Mouse (Mus musculus): Measurements from ENCODE around the gene Ptch1. TPM values are rescaled to one million over a fixed set of nuclear protein-coding genes. Genes with fewer than 3 reads are reported as not detected.

Gene Ptch1
- polyA plus RNA-seq, 1 experiment from 2014 or later, result 26.0 TPM

DNA sequence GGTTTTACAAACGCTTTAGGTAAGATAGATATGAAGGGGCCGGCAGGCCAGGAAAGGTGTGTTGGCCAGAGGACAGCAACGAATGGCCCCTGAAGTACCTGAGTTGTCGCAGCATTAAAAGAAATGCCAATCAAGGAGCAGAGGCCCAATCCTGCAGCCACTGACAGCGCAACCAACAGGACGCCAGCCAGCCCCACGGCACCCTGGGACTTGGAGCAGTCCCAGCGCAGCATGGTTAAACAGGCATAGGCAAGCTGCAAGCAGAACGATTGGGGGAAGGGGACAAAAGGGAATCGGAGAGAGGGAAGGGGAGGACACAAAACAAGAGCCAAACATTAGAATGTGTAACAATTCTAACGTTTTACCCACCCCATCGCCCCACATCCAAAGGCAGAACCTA lies 32.8 kb downstream of the Ptch1 start:
- H3K27me3 ChIP-seq (ENCODE audit: control insufficient read depth, insufficient read depth, low read length), result no peaks in the 10 kb centered on the region
- ATAC-seq (replicated peaks; ENCODE audit: low FRiP score) (no peak), DNase-seq (ENCODE audit: low spot score) (no peak)
- no peaks in the 10 kb centered on the region for H3K9me3 ChIP-seq (ENCODE audit: control insufficient read depth, low read length)
- H3K4me2 ChIP-seq (ENCODE audit: low read depth, low read length, severe bottlenecking), result no peak overlapping the region
- 89% methylated on average over 12 of the region's 12 CpGs for WGBS
- H3K4me3 ChIP-seq (ENCODE audit: low read depth, low read length), result no peak overlapping the region
- no peak overlapping the region for H3K27ac ChIP-seq (ENCODE audit: low read depth, low read length)
- H3K9ac ChIP-seq (ENCODE audit: low read length), result no peak overlapping the region
- H3K4me1 ChIP-seq (replicated peaks; ENCODE audit: control insufficient read depth, insufficient read depth, low read length), result peaks cover 20% of the 10 kb centered on the region
- peaks cover 22% of the 10 kb centered on the region for H3K36me3 ChIP-seq (ENCODE audit: control insufficient read depth, insufficient read depth, low read length)

DNA sequence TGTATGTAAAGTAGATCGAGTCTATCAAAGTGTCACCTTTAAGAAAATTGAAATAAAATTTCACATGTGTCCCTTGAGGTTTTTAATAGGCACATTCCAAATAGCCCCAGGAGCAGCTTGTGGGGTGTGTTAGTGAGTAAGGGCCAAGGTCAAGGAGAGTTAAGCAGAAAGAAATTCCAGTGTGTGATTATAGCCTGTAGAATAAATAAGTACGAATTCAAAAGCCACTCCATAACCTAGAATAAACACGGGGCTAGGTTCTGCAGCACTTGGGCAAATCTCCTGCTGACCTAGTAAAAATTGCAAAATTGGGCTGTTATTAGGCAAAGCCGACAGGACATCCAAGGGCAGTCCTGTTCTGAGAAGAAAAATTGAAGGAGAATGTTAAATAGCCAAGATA lies 38.4 kb downstream of the Ptch1 start:
- no peak for DNase-seq (ENCODE audit: low spot score)
- 91% methylated on average over 4 of the region's 4 CpGs for WGBS

DNA sequence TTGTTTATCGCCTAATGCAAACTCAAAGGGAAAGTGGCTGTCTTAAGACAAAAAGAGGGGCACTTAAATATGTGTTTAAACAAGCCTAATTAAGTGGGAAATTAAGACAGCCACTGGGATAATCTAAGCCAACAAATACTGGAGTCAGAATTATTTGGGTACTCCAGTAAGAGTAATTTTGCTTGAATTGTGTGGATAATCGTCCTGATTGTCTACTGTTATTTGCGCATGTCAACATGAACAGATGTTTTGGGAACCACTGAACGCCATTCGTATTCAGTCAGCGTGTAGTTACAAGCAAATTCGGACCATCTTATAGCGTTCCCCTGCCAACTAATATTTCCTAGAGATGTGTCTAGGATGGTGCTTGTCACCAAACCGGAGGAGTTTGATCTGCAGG lies 42.5 kb downstream of the Ptch1 start:
- no peak overlapping the region for H3K27ac ChIP-seq (ENCODE audit: low read depth, low read length)
- H3K4me1 ChIP-seq (replicated peaks; ENCODE audit: control insufficient read depth, insufficient read depth, low read length), result peaks cover 22% of the 10 kb centered on the region
- peaks cover 22% of the 10 kb centered on the region for H3K36me3 ChIP-seq (ENCODE audit: control insufficient read depth, insufficient read depth, low read length)
- 81% methylated on average over 9 of the region's 9 CpGs for WGBS
- no peak overlapping the region for H3K4me3 ChIP-seq (ENCODE audit: low read depth, low read length)
- DNase-seq (ENCODE audit: low spot score) (no peak), ATAC-seq (replicated peaks; ENCODE audit: low FRiP score) (no peak)
- no peaks in the 10 kb centered on the region; the same call in 1 of the 2 replicates for H3K27me3 ChIP-seq (ENCODE audit: control insufficient read depth, insufficient read depth, low read length)
- H3K9me3 ChIP-seq (ENCODE audit: control insufficient read depth, low read length), result no peaks in the 10 kb centered on the region
- H3K9ac ChIP-seq (ENCODE audit: low read length), result no peak overlapping the region
- no peak overlapping the region for H3K4me2 ChIP-seq (ENCODE audit: low read depth, low read length, severe bottlenecking)

More for the DNA sequence above, 38.4 kb downstream of the Ptch1 start:
- peaks cover 4% of the 10 kb centered on the region; the same call in 1 of the 2 replicates for H3K4me1 ChIP-seq (replicated peaks; ENCODE audit: control insufficient read depth, insufficient read depth, low read length)
- no peak overlapping the region for H3K27ac ChIP-seq (ENCODE audit: low read depth, low read length)
- H3K4me3 ChIP-seq (ENCODE audit: low read depth, low read length), result no peak overlapping the region
- ATAC-seq (replicated peaks; ENCODE audit: low FRiP score), result no peak
- H3K9me3 ChIP-seq (ENCODE audit: control insufficient read depth, low read length), result no peaks in the 10 kb centered on the region
- no peaks in the 10 kb centered on the region for H3K27me3 ChIP-seq (ENCODE audit: control insufficient read depth, insufficient read depth, low read length)
- no peak overlapping the region for H3K9ac ChIP-seq (ENCODE audit: low read length)
- peaks cover 33% of the 10 kb centered on the region for H3K36me3 ChIP-seq (ENCODE audit: control insufficient read depth, insufficient read depth, low read length)
- no peak overlapping the region for H3K4me2 ChIP-seq (ENCODE audit: low read depth, low read length, severe bottlenecking)

DNA sequence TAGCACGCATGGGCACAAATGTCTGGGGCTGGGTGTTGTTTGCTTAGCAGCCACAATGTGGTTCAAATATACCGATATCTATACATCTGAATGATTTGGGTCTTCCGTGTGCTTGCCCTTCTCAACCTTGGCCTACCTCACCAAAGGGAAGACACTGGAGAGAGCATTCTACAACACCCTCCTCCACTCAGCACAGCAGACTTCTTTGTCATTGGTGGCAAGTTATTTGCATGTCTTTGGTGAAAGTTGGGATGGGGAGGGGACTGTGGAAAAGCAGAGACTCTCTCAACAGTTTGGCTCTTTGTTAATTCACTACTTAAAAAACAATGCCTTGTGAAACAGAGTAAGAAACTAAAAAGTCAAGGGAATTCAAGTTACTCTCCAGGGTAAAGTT lies 43.0 kb downstream of the Ptch1 start:
- 33% methylated on average over 3 of the region's 3 CpGs for WGBS
- Histone ChIP-seq H3K4me1 (replicated peaks; ENCODE audit: control insufficient read depth, insufficient read depth, low read length) (peaks cover 24% of the 10 kb centered on the region), H3K27ac (ENCODE audit: low read depth, low read length) (no peak overlapping the region), H3K9ac (ENCODE audit: low read length) (no peak overlapping the region), H3K36me3 (ENCODE audit: control insufficient read depth, insufficient read depth, low read length) (peaks cover 22% of the 10 kb centered on the region), H3K9me3 (ENCODE audit: control insufficient read depth, low read length) (no peaks in the 10 kb centered on the region), H3K4me2 (ENCODE audit: low read depth, low read length, severe bottlenecking) (no peak overlapping the region), H3K4me3 (ENCODE audit: low read depth, low read length) (no peak overlapping the region), H3K27me3 (ENCODE audit: control insufficient read depth, insufficient read depth, low read length) (no peaks in the 10 kb centered on the region; the same call in 1 of the 2 replicates)
- DNase-seq (ENCODE audit: low spot score) (no peak), ATAC-seq (replicated peaks; ENCODE audit: low FRiP score) (0 out of 2 replicates have a peak, but pooled peaks have one; percentile 8)

DNA sequence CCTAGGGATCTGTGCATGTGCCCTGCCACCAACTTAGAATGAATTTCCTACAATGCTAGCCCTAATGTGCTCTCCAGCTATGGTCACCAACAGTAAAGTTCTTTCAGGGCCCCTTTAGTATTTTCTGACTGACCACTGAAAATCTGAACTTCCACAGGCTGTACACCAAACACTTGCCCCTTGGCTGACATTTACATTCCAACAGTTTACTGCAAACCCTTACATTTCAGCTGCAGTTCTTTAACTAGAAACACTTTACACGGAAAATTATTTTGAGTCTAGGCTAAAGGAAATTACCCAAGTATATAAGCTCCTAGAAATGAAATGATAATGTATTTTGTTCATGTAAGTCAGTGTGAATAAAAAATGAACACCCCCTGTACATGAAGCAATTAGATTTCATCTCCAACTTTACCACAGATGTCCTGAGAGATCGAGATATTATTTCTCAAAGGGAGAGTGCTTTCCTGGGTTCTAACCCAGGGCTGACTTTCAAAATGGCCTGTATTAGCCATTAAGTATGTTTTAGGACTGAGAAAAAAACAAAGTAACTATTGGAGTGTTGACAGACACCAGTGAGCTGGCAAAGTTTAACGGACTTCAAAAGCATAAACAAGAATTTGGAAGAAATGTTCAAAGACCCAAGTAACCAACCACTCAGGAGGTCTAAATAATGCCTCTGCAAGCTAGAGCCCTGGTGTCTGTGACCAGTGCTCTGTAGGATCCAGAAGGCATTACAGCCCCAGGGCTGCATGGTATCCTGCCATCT lies 43.6 kb downstream of the Ptch1 start:
- WGBS, result 56% methylated on average over 3 of the region's 3 CpGs
- 0 out of 2 replicates have a peak, but pooled peaks have one; percentile 20 for ATAC-seq (replicated peaks; ENCODE audit: low FRiP score)

DNA sequence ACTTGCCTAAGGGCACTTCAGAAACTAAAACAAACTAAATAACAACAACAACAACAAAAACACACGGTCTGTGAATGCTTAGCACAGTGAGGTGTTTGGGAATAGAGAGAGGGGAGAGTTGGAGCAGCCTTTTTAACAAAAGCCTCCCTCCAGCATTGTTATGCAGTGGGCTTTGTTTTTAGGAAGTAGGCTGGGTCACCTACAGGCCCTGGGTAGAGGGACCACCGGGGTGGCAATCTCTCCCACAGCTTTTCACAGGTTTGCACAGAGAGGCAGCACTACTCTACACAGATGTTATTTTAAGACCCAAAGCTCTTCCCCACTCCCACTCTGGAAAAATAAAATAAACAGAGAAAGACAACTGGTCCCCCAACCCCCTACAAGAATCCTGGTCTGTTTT lies 44.5 kb downstream of the Ptch1 start:
- ATAC-seq (replicated peaks; ENCODE audit: low FRiP score), result peak; percentile 18; the same call in 1 of the 2 replicates
- Histone ChIP-seq H3K9ac (ENCODE audit: low read length) (no peak overlapping the region), H3K4me1 (replicated peaks; ENCODE audit: control insufficient read depth, insufficient read depth, low read length) (peaks cover 29% of the 10 kb centered on the region)

More for the DNA sequence above, 43.6 kb downstream of the Ptch1 start:
- DNase-seq (ENCODE audit: low spot score), result no peak
- Histone ChIP-seq H3K4me3 (ENCODE audit: low read depth, low read length) (no peak overlapping the region), H3K9ac (ENCODE audit: low read length) (no peak overlapping the region), H3K4me2 (ENCODE audit: low read depth, low read length, severe bottlenecking) (no peak overlapping the region), H3K4me1 (replicated peaks; ENCODE audit: control insufficient read depth, insufficient read depth, low read length) (peaks cover 29% of the 10 kb centered on the region), H3K27ac (ENCODE audit: low read depth, low read length) (no peak overlapping the region), H3K9me3 (ENCODE audit: control insufficient read depth, low read length) (no peaks in the 10 kb centered on the region), H3K36me3 (ENCODE audit: control insufficient read depth, insufficient read depth, low read length) (peaks cover 24% of the 10 kb centered on the region), H3K27me3 (ENCODE audit: control insufficient read depth, insufficient read depth, low read length) (no peaks in the 10 kb centered on the region; the same call in 1 of the 2 replicates)

DNA sequence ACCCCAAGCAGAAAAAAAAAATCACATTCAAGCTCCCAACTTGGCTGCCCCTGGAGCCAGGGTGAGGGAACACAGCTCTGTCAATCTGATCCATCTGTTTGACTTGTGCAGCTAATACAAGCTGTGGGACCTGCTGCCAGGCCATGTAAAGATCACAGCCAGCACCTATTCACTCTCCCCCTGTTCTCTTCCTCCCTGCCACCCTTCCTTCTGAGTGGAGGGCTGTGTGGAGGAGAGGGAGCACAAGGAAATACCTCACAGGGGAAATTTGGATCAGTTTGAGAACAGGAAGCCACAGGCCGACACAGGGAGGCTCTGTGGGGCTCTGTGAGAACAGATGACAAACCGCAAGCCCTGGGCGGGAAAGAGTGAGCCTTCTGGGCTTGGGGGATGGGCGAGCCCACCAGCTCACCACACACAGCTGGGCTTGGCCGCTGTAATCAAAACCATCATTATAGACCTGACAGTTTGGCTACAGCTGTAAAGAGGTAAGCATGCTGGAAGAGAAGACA lies 45.2 kb downstream of the Ptch1 start:
- Histone ChIP-seq H3K36me3 (ENCODE audit: control insufficient read depth, insufficient read depth, low read length) (peaks cover 20% of the 10 kb centered on the region), H3K27me3 (ENCODE audit: control insufficient read depth, insufficient read depth, low read length) (no peaks in the 10 kb centered on the region; the same call in 1 of the 2 replicates), H3K9me3 (ENCODE audit: control insufficient read depth, low read length) (no peaks in the 10 kb centered on the region), H3K4me1 (replicated peaks; ENCODE audit: control insufficient read depth, insufficient read depth, low read length) (peaks cover 29% of the 10 kb centered on the region), H3K27ac (ENCODE audit: low read depth, low read length) (peak overlapping the region; percentile 27; the same call in 1 of the 2 replicates), H3K9ac (ENCODE audit: low read length) (peak overlapping the region; percentile 37), H3K4me3 (ENCODE audit: low read depth, low read length) (no peak overlapping the region), H3K4me2 (ENCODE audit: low read depth, low read length, severe bottlenecking) (no peak overlapping the region)
- DNase-seq (ENCODE audit: low spot score) (peak; percentile 77), ATAC-seq (replicated peaks; ENCODE audit: low FRiP score) (peak; percentile 42)
- WGBS, result 10% methylated on average over 5 of the region's 5 CpGs

More for the DNA sequence above, 44.5 kb downstream of the Ptch1 start:
- no peaks in the 10 kb centered on the region; the same call in 1 of the 2 replicates for H3K27me3 ChIP-seq (ENCODE audit: control insufficient read depth, insufficient read depth, low read length)
- no peak overlapping the region for H3K4me2 ChIP-seq (ENCODE audit: low read depth, low read length, severe bottlenecking)
- no peak overlapping the region for H3K4me3 ChIP-seq (ENCODE audit: low read depth, low read length)
- 3% methylated on average over 2 of the region's 2 CpGs for WGBS
- peaks cover 24% of the 10 kb centered on the region for H3K36me3 ChIP-seq (ENCODE audit: control insufficient read depth, insufficient read depth, low read length)
- H3K27ac ChIP-seq (ENCODE audit: low read depth, low read length), result no peak overlapping the region
- no peaks in the 10 kb centered on the region for H3K9me3 ChIP-seq (ENCODE audit: control insufficient read depth, low read length)
- DNase-seq (ENCODE audit: low spot score), result no peak

DNA sequence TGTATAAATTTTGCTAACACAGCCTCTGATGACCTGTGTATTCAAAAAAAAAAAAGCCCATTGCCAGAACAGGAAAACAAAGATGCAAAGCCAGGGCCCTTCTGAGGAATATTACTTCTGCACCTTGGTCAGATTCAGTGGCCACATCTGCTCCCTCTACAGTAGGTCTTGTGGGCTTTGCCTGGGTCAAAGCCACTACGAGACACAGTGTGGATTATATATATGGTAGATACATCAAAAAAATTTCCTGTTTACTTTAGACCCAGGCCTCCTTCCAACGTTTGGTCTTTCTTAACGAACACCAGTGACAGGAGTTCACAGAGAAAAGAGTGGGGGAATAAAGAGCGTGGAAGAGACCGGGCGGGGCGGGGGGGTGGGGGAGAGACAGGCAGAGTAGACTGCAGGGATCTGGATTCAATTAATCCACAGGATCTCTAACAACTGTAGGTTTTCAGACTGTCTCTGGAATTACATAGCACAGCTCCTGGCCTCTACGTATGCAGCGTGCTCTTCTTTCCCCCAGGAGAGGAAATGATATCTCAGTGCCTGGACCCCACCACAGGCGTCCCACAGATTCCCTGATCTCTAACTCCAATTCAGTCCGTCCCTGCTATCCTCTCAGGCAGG lies 47.7 kb downstream of the Ptch1 start:
- 45% methylated on average over 11 of the region's 11 CpGs for WGBS
- peaks cover 25% of the 10 kb centered on the region for H3K4me1 ChIP-seq (replicated peaks; ENCODE audit: control insufficient read depth, insufficient read depth, low read length)

More for the DNA sequence above, 47.7 kb downstream of the Ptch1 start:
- Histone ChIP-seq H3K9ac (ENCODE audit: low read length) (no peak overlapping the region), H3K4me3 (ENCODE audit: low read depth, low read length) (no peak overlapping the region), H3K9me3 (ENCODE audit: control insufficient read depth, low read length) (no peaks in the 10 kb centered on the region), H3K27ac (ENCODE audit: low read depth, low read length) (no peak overlapping the region), H3K36me3 (ENCODE audit: control insufficient read depth, insufficient read depth, low read length) (peaks cover 5% of the 10 kb centered on the region; the same call in 1 of the 2 replicates), H3K4me2 (ENCODE audit: low read depth, low read length, severe bottlenecking) (no peak overlapping the region), H3K27me3 (ENCODE audit: control insufficient read depth, insufficient read depth, low read length) (no peaks in the 10 kb centered on the region; the same call in 1 of the 2 replicates)
- DNase-seq (ENCODE audit: low spot score) (no peak), ATAC-seq (replicated peaks; ENCODE audit: low FRiP score) (no peak)

All from forebrain, embryonic 11.5 days (tissue).